Mouse (Mus musculus): ENCODE results near the gene Mob3a.
A peak's percentile ranks its signal among the peaks of the same experiment; 100 is the strongest.

The Mob3a gene

GRCm38 (mm10) chr10:80701721-80702535, at the start of gene Mob3a, which contains the start of gene Izumo4:
Gene Mob3a (minus strand): TSS chr10:80701977.
Gene Izumo4 (plus strand): TSS chr10:80702184.
- peak; percentile 97 for DNase-seq (ENCODE audit: low spot score)

- peak; percentile 56 for DNase-seq (ENCODE audit: low spot score)
Observed at GRCm38 (mm10) chr10:80751188-80751832, 49.5 kb upstream of the Mob3a start.

GRCm38 (mm10) chr10:80748609-80749008, 46.8 kb upstream of the Mob3a start:
- DNase-seq (ENCODE audit: low spot score), result peak; percentile 72

- peak; percentile 74 for DNase-seq (ENCODE audit: low spot score)
Observed at GRCm38 (mm10) chr10:80747410-80747809, 45.6 kb upstream of the Mob3a start.

- peak; percentile 72 for DNase-seq (ENCODE audit: low spot score)
Observed at GRCm38 (mm10) chr10:80744262-80744661, 42.5 kb upstream of the Mob3a start.

- peak; percentile 99 for DNase-seq (ENCODE audit: low spot score)
Observed at GRCm38 (mm10) chr10:80742180-80742978, 40.6 kb upstream of the Mob3a start, which contains the start of gene Ap3d1. Gene Ap3d1 (minus strand): TSS chr10:80742264.

GRCm38 (mm10) chr10:80741634-80742179, 39.9 kb upstream of the Mob3a start:
- DNase-seq (ENCODE audit: low spot score), result no peak

GRCm38 (mm10) chr10:80741146-80741545, 39.4 kb upstream of the Mob3a start:
- no peak for DNase-seq (ENCODE audit: low spot score)

GRCm38 (mm10) chr10:80738657-80739056, 36.9 kb upstream of the Mob3a start:
- no peak for DNase-seq (ENCODE audit: low spot score)

- no peak for DNase-seq (ENCODE audit: low spot score)
Observed at GRCm38 (mm10) chr10:80736731-80737130, 35.0 kb upstream of the Mob3a start.

GRCm38 (mm10) chr10:80732611-80733101, 30.9 kb upstream of the Mob3a start:
- no peak for DNase-seq (ENCODE audit: low spot score)

GRCm38 (mm10) chr10:80727369-80728127, 25.8 kb upstream of the Mob3a start:
- no peak for DNase-seq (ENCODE audit: low spot score)

- no peak for DNase-seq (ENCODE audit: low spot score)
Observed at GRCm38 (mm10) chr10:80717281-80717680, 15.5 kb upstream of the Mob3a start.

GRCm38 (mm10) chr10:80710834-80711233, 9.1 kb upstream of the Mob3a start:
- DNase-seq (ENCODE audit: low spot score), result no peak

- no peak for DNase-seq (ENCODE audit: low spot score)
Observed at GRCm38 (mm10) chr10:80705479-80705878, 3.7 kb upstream of the Mob3a start.

- no peak for DNase-seq (ENCODE audit: low spot score)
Observed at GRCm38 (mm10) chr10:80705033-80705432, 3.3 kb upstream of the Mob3a start.

- DNase-seq (ENCODE audit: low spot score), result no peak
Observed at GRCm38 (mm10) chr10:80704418-80704817, 2.6 kb upstream of the Mob3a start.

GRCm38 (mm10) chr10:80703643-80704042, 1.9 kb upstream of the Mob3a start:
- DNase-seq (ENCODE audit: low spot score), result no peak

GRCm38 (mm10) chr10:80702536-80703390, 986 bp upstream of the Mob3a start:
- peak; percentile 91 for DNase-seq (ENCODE audit: low spot score)

- DNase-seq (ENCODE audit: low spot score), result no peak
Observed at GRCm38 (mm10) chr10:80700732-80701131, 1.0 kb downstream of the Mob3a start.
